Mouse (Mus musculus): ENCODE data around the gene Rab31.
"Not testable (repeated sequence)": the region's sequence is repeated elsewhere in the genome, so short reads cannot be mapped to it uniquely, and the experiment has no call there.

- TF ChIP-seq CTCF (conservative IDR thresholded peaks at IDR 0.05; ENCODE audit: insufficient read depth, insufficient read length, low read depth, low read length); POLR2A (IDR thresholded peaks at IDR 0.05; ENCODE audit: low read depth, low read length): not testable (repeated sequence)
Observed at GRCm38 (mm10) chr17:65628823-65629532, 143.6 kb downstream of the Rab31 start.
